Mouse (Mus musculus): Measurements from ENCODE around the gene Gyg.
"Not testable (repeated sequence)": the region's sequence is repeated elsewhere in the genome, so short reads cannot be mapped to it uniquely, and the experiment has no call there.

Gene Gyg

GRCm38 (mm10) chr3:20131350-20131720 is 23.8 kb downstream of the Gyg start:
- DNase-seq (ENCODE audit: extremely low spot score): no peak

- no peak for DNase-seq (ENCODE audit: extremely low spot score)
These were observed 24.4 kb downstream of the Gyg start for GRCm38 (mm10) chr3:20130456-20131349.

GRCm38 (mm10) chr3:20129491-20129890 is 25.6 kb downstream of the Gyg start:
- no peak for DNase-seq (ENCODE audit: extremely low spot score)

GRCm38 (mm10) chr3:20127047-20127595 is 28.0 kb downstream of the Gyg start:
- DNase-seq (ENCODE audit: extremely low spot score): no peak

GRCm38 (mm10) chr3:20125604-20126003 is 29.5 kb downstream of the Gyg start:
- DNase-seq (ENCODE audit: extremely low spot score): no peak

GRCm38 (mm10) chr3:20121582-20121981 is 33.5 kb downstream of the Gyg start:
- not testable (repeated sequence) for DNase-seq (ENCODE audit: extremely low spot score)

DNA sequence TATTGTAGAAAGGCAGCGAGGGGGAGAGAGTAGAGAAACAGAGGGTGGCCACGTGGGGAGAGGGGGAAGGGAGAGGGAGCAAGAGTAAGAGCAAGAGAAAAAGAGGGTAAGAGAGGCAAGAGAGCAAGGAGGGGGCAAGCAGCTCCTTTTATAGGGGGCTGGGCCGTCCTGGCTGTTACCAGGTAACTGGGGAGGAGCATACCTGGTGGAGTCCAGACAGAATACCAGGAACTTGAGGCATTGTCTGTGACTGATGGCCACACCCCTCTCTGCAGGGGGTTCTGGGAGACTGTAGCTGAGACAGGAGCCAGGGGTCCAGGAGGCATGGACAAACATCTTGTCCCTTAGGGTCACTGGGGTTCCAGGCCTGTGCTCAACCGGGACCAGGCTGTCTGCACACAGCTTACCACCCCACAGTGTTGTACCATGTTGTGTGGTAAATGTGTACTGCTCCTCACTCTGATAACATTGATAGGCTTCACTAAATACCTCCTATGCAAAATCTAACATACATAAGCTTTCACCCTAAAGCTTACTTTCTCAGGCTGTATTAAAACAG is 35.4 kb downstream of the Gyg start:
- no peak for DNase-seq (ENCODE audit: extremely low spot score)

GRCm38 (mm10) chr3:20119044-20119591 is 36.0 kb downstream of the Gyg start:
- no peak for DNase-seq (ENCODE audit: extremely low spot score)

DNA sequence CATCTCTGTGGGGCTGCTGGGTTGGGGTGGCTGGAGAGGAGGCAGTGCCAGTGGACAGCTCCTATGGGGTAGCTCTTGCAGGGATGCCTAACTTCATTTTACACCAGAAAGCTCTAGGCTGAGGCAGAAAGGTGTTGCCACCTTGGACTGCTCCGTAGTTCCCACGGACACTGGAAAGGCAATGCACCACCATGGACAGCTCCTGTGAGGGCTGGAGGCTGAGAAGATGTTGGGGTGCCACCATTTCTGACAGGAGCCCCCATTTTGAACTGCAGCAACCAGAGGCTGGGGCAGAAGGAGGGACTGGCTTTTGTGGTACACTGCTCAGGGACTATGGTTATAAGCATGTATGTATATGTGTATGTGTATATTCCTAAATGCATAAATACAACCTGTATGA is 43.2 kb downstream of the Gyg start:
- DNase-seq (ENCODE audit: extremely low spot score): no peak

- no peak for DNase-seq (ENCODE audit: extremely low spot score)
These were observed 46.2 kb downstream of the Gyg start for GRCm38 (mm10) chr3:20108881-20109280.

DNA sequence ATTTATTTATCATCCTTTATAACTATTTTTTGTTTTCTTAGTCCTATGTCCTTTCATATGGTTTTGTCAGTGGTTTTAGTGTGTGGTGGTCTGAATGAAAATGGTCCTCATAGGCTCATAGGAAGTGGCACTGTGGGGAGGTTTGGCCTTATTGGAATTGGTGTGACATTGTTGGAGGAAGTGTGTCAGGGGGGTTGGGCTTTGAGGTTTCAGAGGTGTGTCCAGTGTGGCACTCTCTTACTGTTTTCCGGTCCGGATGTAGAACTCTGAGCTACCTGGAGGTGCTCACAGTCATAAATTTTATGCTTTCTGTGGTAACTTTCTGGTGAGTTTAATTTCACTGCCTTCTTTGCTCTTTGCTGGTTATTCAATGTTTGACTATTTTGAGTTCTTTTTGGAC is 50.3 kb downstream of the Gyg start:
- DNase-seq (ENCODE audit: extremely low spot score): no peak

DNA sequence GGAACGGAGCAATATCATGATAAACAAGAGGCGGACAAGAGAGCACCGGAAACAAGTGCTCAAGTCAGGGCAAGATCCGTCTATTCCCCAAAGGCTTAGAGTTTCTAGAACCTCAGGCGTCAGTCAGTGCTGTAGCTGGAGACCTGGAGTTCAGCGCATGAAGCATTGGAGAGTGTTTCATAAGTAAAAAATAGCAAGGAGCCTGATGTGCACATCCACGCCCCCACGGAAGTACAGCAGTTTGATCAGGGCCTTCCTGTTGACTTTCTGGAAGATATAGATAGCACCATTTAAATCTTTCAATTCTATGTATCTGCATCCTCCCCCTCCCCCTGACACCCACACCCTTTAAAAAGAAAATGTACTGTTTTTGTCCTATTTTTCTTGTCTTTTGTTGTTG is 50.8 kb downstream of the Gyg start:
- DNase-seq (ENCODE audit: extremely low spot score): no peak

DNA sequence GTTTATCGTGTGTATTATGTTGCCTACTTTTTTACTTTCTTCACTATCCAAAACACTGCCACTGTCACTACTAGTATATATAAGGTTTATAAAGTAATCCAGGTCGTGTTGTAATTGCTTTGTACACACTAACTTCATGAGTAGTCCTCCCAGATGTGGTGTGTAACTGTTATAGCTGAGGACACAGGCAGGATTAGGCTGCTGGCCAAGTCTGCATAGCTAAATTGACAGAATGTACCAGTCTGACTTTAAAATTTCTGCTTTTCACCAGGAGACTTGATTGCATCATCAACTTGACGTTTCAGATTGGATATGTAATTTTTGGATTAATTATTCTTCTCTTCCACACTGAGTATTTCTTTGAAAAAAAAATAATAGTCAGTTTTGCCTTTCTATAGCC is 51.3 kb downstream of the Gyg start:
- no peak for DNase-seq (ENCODE audit: extremely low spot score)

- no peak for DNase-seq (ENCODE audit: extremely low spot score)
These were observed 73.0 kb downstream of the Gyg start for GRCm38 (mm10) chr3:20082161-20082560.

- DNase-seq (ENCODE audit: extremely low spot score): no peak
These were observed 78.7 kb downstream of the Gyg start for GRCm38 (mm10) chr3:20076145-20077053.
